Mouse (Mus musculus): ENCODE measurements around the gene Sstr5. TPM values are rescaled to one million over a fixed set of nuclear protein-coding genes. Genes with fewer than 3 reads are reported as not detected.

The Sstr5 gene
- polyA plus RNA-seq (2012; ENCODE audit: insufficient read depth, low replicate concordance), result not detected in 2 replicates

DNA sequence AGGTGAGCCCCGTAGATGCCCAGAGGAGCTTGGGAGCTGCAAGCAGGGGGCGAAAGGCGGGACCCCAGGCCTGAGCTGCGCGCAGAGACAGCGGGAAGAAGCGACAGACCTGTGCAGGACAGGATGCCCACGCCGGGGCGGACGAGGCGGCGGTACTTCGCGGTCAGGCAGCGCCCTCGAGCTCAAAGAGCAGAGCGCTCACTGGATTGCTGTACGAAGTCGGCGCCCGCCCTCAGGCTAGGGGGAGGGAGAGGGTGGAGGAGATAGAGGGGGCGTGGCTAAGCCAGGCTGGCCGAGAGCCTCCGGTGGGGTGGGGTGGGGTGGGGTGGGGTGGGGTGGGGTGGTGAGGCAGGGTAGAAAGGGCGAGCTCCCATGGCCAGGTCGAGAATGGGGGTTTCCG is at the start of gene Sstr5:
TSS of gene Sstr5 (minus strand) at position 276 of the 400 bp plus-strand sequence.
- no peak within 1 kb of the TSS for H3K4me3 ChIP-seq (replicated peaks)
- peaks cover 13% of the 10 kb centered on the region for H3K4me1 ChIP-seq
- TF ChIP-seq FLI1 (IDR thresholded peaks at IDR 0.05; ENCODE audit: low read length) (no peak), GATA1 (IDR thresholded peaks at IDR 0.05; ENCODE audit: borderline replicate concordance, low read length) (no peak)
- no peaks in the 10 kb centered on the region for H3K36me3 ChIP-seq (replicated peaks; ENCODE audit: low read length)
- H3K9me3 ChIP-seq, result peaks cover 5% of the 10 kb centered on the region
- H3K27me3 ChIP-seq (replicated peaks), result peaks cover 95% of the 10 kb centered on the region

DNA sequence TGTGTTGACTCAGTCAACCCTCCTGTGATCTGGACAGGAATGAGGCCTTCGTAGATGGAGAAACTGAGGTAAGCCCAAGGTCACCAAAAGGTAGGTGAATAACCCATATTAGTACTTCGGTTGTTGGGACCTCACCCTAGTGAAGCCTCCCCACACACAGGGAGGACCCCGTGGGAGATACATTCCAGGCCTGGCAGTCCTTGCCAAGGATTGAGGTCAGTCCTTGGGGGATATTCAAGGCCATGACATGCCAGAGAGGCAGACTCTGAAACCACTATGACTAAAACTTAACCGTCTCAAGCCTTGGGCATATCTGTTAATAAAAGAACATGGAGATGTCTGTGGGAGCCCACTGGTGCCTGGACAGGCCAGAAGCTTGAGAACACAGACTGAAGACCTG is 44.7 kb upstream of the Sstr5 start:
- Histone ChIP-seq H3K27me3 (replicated peaks) (peaks cover 77% of the 10 kb centered on the region), H3K9me3 (no peaks in the 10 kb centered on the region), H3K4me3 (replicated peaks) (no peak overlapping the region), H3K36me3 (replicated peaks; ENCODE audit: low read length) (no peaks in the 10 kb centered on the region), H3K4me1 (no peaks in the 10 kb centered on the region)
- TF ChIP-seq FLI1 (IDR thresholded peaks at IDR 0.05; ENCODE audit: low read length), result no peak
- no peak for TF ChIP-seq GATA1 (IDR thresholded peaks at IDR 0.05; ENCODE audit: borderline replicate concordance, low read length)

GRCm38 (mm10) chr17:25540731-25541130 is 43.6 kb upstream of the Sstr5 start:
- TF ChIP-seq FLI1 (IDR thresholded peaks at IDR 0.05; ENCODE audit: low read length), result no peak
- TF ChIP-seq GATA1 (IDR thresholded peaks at IDR 0.05; ENCODE audit: borderline replicate concordance, low read length), result no peak
- no peak overlapping the region for H3K4me3 ChIP-seq (replicated peaks)
- no peaks in the 10 kb centered on the region for H3K36me3 ChIP-seq (replicated peaks; ENCODE audit: low read length)
- no peaks in the 10 kb centered on the region for H3K9me3 ChIP-seq
- no peaks in the 10 kb centered on the region for H3K4me1 ChIP-seq
- peaks cover 79% of the 10 kb centered on the region for H3K27me3 ChIP-seq (replicated peaks)

- TF ChIP-seq GATA1 (IDR thresholded peaks at IDR 0.05; ENCODE audit: borderline replicate concordance, low read length), result no peak
- no peak for TF ChIP-seq FLI1 (IDR thresholded peaks at IDR 0.05; ENCODE audit: low read length)
- Histone ChIP-seq H3K4me3 (replicated peaks) (no peak overlapping the region), H3K4me1 (no peaks in the 10 kb centered on the region), H3K9me3 (no peaks in the 10 kb centered on the region), H3K36me3 (replicated peaks; ENCODE audit: low read length) (no peaks in the 10 kb centered on the region), H3K27me3 (replicated peaks) (peaks cover 88% of the 10 kb centered on the region)
Observed at GRCm38 (mm10) chr17:25538945-25539875, 42.1 kb upstream of the Sstr5 start.

DNA sequence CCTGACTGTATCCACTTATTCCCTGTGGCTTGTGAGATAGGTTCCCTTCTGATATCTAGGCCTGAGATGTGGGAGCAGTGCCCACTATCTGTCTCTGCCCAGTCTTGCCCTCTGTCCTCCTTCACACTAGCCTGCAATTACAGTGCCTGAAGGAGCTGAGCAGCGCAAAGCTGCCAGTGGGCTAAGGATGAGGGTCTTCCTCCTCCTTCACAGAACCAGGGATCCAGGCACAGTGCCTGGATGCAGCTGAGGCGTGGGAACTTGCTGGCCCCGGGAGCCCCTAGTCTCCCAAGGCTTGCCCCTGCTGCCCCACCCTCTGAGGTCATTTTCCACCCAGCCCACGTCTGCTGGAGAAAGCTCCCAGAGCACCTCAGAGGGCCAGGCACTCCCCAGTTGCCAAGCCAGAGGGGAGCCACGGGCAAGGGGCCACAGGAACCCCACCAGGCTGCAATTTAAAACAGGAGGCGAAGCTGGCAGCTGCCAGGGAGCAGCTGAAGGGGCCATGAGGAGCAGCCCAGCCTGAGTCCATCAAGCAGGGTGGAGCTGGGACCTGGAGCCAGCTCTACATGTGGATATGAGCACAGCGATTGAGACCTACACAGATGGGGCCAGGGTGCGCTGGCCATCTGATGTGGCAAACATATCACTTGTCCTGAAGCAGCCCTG is 33.4 kb upstream of the Sstr5 start:
- H3K4me1 ChIP-seq, result no peaks in the 10 kb centered on the region
- H3K4me3 ChIP-seq (replicated peaks), result no peak overlapping the region
- H3K36me3 ChIP-seq (replicated peaks; ENCODE audit: low read length), result no peaks in the 10 kb centered on the region
- TF ChIP-seq GATA1 (IDR thresholded peaks at IDR 0.05; ENCODE audit: borderline replicate concordance, low read length), result no peak
- TF ChIP-seq FLI1 (IDR thresholded peaks at IDR 0.05; ENCODE audit: low read length), result no peak
- no peaks in the 10 kb centered on the region for H3K9me3 ChIP-seq
- peaks cover 79% of the 10 kb centered on the region for H3K27me3 ChIP-seq (replicated peaks)

DNA sequence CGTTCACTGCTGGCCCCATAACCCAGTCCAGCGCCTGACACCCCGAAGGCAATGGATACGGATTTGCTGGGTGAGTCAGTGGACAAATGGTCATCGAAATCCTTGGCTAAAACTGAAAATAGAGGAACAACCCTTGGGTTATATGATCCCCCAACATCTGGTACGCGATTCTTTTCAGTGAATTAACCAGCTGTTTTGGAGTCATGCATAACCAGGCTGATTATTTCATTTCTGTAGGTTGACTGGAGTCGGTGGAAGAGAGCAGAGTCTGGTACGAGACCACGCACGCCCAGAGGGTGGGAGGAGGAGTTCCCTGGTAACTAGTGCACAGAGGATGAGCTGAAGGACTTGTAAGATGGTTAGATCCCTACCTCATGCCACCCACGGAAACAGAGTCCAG is 25.0 kb upstream of the Sstr5 start:
- Histone ChIP-seq H3K4me3 (replicated peaks) (no peak overlapping the region), H3K4me1 (no peaks in the 10 kb centered on the region; the same call in 1 of the 2 replicates), H3K27me3 (replicated peaks) (peaks cover 92% of the 10 kb centered on the region), H3K36me3 (replicated peaks; ENCODE audit: low read length) (no peaks in the 10 kb centered on the region), H3K9me3 (no peaks in the 10 kb centered on the region)
- TF ChIP-seq FLI1 (IDR thresholded peaks at IDR 0.05; ENCODE audit: low read length) (no peak), GATA1 (IDR thresholded peaks at IDR 0.05; ENCODE audit: borderline replicate concordance, low read length) (no peak)

GRCm38 (mm10) chr17:25520492-25520891 is 23.4 kb upstream of the Sstr5 start:
- Histone ChIP-seq H3K4me3 (replicated peaks) (no peak overlapping the region), H3K36me3 (replicated peaks; ENCODE audit: low read length) (no peaks in the 10 kb centered on the region), H3K9me3 (no peaks in the 10 kb centered on the region), H3K4me1 (peaks cover 6% of the 10 kb centered on the region), H3K27me3 (replicated peaks) (peaks cover 92% of the 10 kb centered on the region)
- no peak for TF ChIP-seq FLI1 (IDR thresholded peaks at IDR 0.05; ENCODE audit: low read length)
- TF ChIP-seq GATA1 (IDR thresholded peaks at IDR 0.05; ENCODE audit: borderline replicate concordance, low read length), result no peak

DNA sequence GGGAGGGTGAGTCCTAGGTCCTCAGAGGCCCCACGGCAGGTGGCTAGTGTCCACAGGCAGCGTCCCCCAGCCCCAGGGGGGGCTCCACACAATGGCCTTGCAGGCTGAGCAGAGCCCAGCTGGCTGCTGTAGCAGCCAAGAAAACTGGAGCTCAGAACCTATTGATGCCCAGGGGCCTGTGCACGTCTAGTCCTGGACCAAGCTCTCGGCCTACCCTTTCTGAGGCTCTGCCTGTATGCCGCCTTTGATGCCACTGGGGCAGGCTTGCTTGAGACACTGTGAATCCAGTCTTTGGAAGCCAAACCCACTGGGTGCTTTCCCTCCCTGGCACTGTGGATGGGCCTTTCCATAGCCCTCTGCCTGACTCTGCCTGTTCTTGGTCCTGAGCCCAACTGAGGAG is 22.4 kb upstream of the Sstr5 start:
- Histone ChIP-seq H3K4me3 (replicated peaks) (no peak overlapping the region), H3K36me3 (replicated peaks; ENCODE audit: low read length) (no peaks in the 10 kb centered on the region), H3K9me3 (peaks cover 7% of the 10 kb centered on the region), H3K4me1 (peaks cover 6% of the 10 kb centered on the region), H3K27me3 (replicated peaks) (peaks cover 91% of the 10 kb centered on the region)
- TF ChIP-seq GATA1 (IDR thresholded peaks at IDR 0.05; ENCODE audit: borderline replicate concordance, low read length), result no peak
- no peak for TF ChIP-seq FLI1 (IDR thresholded peaks at IDR 0.05; ENCODE audit: low read length)

DNA sequence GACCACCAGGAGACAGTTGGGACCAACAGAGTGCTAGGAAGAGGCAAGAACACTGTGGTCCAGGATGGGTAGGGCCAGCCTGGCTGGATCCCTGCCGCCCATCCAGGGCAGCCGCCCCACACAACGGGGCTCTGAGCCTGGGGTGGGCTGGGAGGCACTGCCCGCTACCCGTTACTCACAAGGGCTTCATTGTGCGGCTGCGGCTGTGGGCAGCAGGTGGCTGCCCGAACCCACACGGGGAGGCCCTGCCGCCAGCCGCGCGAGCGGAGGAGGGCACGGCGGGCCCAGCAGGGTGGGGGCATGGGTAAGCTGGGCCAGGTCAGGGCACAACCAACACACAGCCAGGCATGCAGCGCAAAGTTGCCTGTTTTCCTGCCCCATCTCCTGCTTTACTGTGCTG is 21.1 kb upstream of the Sstr5 start:
- Histone ChIP-seq H3K4me3 (replicated peaks) (no peak overlapping the region), H3K9me3 (peaks cover 18% of the 10 kb centered on the region), H3K4me1 (peaks cover 16% of the 10 kb centered on the region), H3K36me3 (replicated peaks; ENCODE audit: low read length) (no peaks in the 10 kb centered on the region), H3K27me3 (replicated peaks) (peaks cover 85% of the 10 kb centered on the region)
- TF ChIP-seq GATA1 (IDR thresholded peaks at IDR 0.05; ENCODE audit: borderline replicate concordance, low read length) (no peak), FLI1 (IDR thresholded peaks at IDR 0.05; ENCODE audit: low read length) (no peak)

DNA sequence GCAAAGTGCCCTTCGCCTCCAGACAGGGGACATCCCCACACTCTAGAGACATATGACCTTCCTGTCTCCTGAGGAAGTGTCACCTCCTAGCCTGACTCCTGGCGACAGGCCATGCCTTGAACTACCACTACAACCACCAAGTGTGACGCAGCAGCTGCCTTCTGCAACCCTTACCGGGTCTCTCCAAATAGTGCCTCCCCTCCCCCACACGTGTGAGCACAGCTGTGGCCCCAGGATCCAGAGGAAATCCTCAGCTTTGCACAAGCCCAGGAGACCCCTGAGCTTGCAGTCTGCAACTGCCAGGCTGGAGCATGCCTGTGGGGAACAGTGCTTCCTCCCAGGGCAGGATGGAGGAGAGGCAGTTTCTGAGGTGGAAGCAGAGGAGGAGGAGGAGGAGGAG is 19.2 kb upstream of the Sstr5 start:
- TF ChIP-seq GATA1 (IDR thresholded peaks at IDR 0.05; ENCODE audit: borderline replicate concordance, low read length) (no peak), FLI1 (IDR thresholded peaks at IDR 0.05; ENCODE audit: low read length) (no peak)
- peaks cover 84% of the 10 kb centered on the region for H3K27me3 ChIP-seq (replicated peaks)
- peaks cover 16% of the 10 kb centered on the region for H3K4me1 ChIP-seq

More for the DNA sequence above, 19.2 kb upstream of the Sstr5 start:
- H3K36me3 ChIP-seq (replicated peaks; ENCODE audit: low read length), result no peaks in the 10 kb centered on the region
- no peak overlapping the region for H3K4me3 ChIP-seq (replicated peaks)
- peaks cover 18% of the 10 kb centered on the region for H3K9me3 ChIP-seq

Data from megakaryocyte, embryonic 14.5 days (primary cell).